Mouse (Mus musculus): ENCODE measurements around the gene Kcnip2.

The Kcnip2 gene

GRCm38 (mm10) chr19:45815831-45816405 lies at the start of gene Kcnip2:
Gene Kcnip2 (minus strand): TSS chr19:45816061.
- peak; percentile 66 for DNase-seq

- DNase-seq = no peak
Observed at GRCm38 (mm10) chr19:45855284-45855920, 39.5 kb upstream of the Kcnip2 start.

- peak; percentile 68 for DNase-seq
Observed at GRCm38 (mm10) chr19:45854521-45854920, 38.7 kb upstream of the Kcnip2 start.

- no peak for DNase-seq
Observed at GRCm38 (mm10) chr19:45847733-45848093, 31.9 kb upstream of the Kcnip2 start.

GRCm38 (mm10) chr19:45847016-45847732 lies 31.3 kb upstream of the Kcnip2 start:
- DNase-seq = peak; percentile 53

- DNase-seq = no peak
Observed at GRCm38 (mm10) chr19:45844209-45844608, 28.3 kb upstream of the Kcnip2 start.

- DNase-seq = peak; percentile 54
Observed at GRCm38 (mm10) chr19:45843424-45843823, 27.6 kb upstream of the Kcnip2 start.

GRCm38 (mm10) chr19:45837050-45837994 lies 21.5 kb upstream of the Kcnip2 start:
- no peak for DNase-seq

GRCm38 (mm10) chr19:45835490-45835889 lies 19.6 kb upstream of the Kcnip2 start:
- DNase-seq = no peak

GRCm38 (mm10) chr19:45833665-45834064 lies 17.8 kb upstream of the Kcnip2 start:
- no peak for DNase-seq

GRCm38 (mm10) chr19:45830679-45831078 lies 14.8 kb upstream of the Kcnip2 start:
- no peak for DNase-seq

GRCm38 (mm10) chr19:45827736-45828135 lies 11.9 kb upstream of the Kcnip2 start:
- no peak for DNase-seq

GRCm38 (mm10) chr19:45827125-45827524 lies 11.3 kb upstream of the Kcnip2 start:
- DNase-seq = no peak

GRCm38 (mm10) chr19:45826146-45826545 lies 10.3 kb upstream of the Kcnip2 start:
- no peak for DNase-seq

GRCm38 (mm10) chr19:45821832-45822231 lies 6.0 kb upstream of the Kcnip2 start:
- DNase-seq = no peak

- DNase-seq = no peak
Observed at GRCm38 (mm10) chr19:45817816-45818490, 2.1 kb upstream of the Kcnip2 start.

GRCm38 (mm10) chr19:45816727-45817126 lies 866 bp upstream of the Kcnip2 start:
- DNase-seq = no peak

- DNase-seq = no peak
Observed at GRCm38 (mm10) chr19:45815170-45815569, 691 bp downstream of the Kcnip2 start.

GRCm38 (mm10) chr19:45813801-45814200 lies 2.1 kb downstream of the Kcnip2 start:
- no peak for DNase-seq

- peak; percentile 84 for DNase-seq
Observed at GRCm38 (mm10) chr19:45813263-45813662, 2.6 kb downstream of the Kcnip2 start.

GRCm38 (mm10) chr19:45812673-45813252 lies 3.1 kb downstream of the Kcnip2 start:
- no peak for DNase-seq

GRCm38 (mm10) chr19:45812115-45812514 lies 3.7 kb downstream of the Kcnip2 start:
- peak; percentile 63 for DNase-seq
